Mouse (Mus musculus) liver, postnatal 0 days (tissue): ENCODE results near the gene Stk38.

Experiments
- CTCF ChIP-seq: sonication (generic); IDR thresholded peaks from 2 replicates; pipeline ENCODE4 v1.5.1; 2016; ENCODE audit warnings: antibody characterized with exemption, low read depth
- EP300 ChIP-seq: IDR thresholded peaks from 2 replicates; pipeline ENCODE4 v1.6.1; 2016; ENCODE audit warnings: antibody characterized with exemption, low read depth, mild to moderate bottlenecking

DNA sequence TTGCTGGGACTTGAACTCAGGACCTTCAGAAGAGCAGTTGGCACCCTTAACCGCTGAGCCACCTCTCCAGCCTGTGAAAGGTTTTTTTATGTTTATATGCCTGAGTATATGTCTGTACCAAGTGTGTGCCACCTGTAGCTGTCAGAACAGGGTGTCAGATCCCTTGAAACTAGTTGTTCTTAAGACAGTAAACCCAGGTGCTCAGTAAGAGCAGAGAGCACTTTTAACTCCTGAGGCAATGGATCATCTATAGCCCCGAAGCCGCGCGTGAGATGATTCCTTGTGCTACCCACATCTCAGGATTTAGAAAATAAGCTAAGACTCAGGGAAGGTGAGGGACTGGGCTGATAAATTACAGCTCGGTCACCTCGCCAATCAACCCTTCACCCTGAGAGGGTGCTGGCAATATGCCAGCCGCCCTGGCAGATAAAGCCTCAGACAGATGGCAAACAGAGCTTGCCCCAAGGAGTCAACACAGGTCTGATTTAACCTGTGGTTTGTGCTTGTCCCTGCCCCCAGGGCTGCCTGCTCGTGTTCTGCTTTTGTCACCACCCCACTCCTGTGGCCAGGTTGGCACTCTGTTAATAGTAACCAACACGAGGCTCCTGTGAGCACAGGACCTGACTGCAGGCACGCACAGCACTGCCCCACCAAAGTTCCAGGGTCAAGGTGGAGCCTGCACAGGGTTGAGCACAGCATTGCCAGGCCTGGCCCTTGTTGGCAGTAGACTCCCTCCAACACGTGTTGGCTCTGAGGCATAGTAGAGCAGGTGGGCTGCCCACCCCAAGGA, 38.1 kb upstream of the Stk38 start:
- no peak for TF ChIP-seq CTCF
- no peak for TF ChIP-seq EP300
